Mouse (Mus musculus): ENCODE measurements at regions not wholly inside any gene's neighbourhood (a gene's known extent, or its start where the extent isn't known, plus 50 kb on each side); places are given as distances from the start of the nearest gene placed in this dataset.
A peak's percentile ranks its signal among the peaks of the same experiment; 100 is the strongest.

DNA sequence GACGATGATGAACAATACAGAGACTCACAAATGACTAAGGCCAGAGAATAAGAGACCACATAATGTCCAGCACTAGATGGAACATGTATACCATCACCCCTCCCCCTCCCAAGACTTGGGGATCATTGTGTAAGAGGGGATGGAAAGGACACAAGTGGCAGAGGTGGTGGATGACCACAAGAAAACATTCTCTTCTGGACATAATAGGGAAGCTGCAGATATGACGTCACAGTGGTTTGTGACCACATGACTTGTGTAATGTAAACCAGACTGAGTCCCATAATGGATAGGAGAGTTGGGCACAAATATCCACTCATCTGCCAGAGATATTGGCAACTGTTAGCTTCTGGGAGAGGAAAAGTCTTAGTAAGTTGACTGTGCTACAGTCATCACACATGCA lies 630.7 kb downstream of the Kcnj2 start:
- no peak for TF ChIP-seq POLR2AphosphoS2 (IDR thresholded peaks at IDR 0.05; ENCODE audit: insufficient read length, low read depth)
- TF ChIP-seq MYOD1 (IDR thresholded peaks at IDR 0.05; ENCODE audit: control insufficient read depth in 1 of 3, insufficient read length in 2 of 3, low read depth in 2 of 3), result no peak
- TF ChIP-seq CEBPB (IDR thresholded peaks at IDR 0.05; ENCODE audit: insufficient read depth, poor library complexity, severe bottlenecking), result peak; percentile 83
- TF ChIP-seq SRF (IDR thresholded peaks at IDR 0.05; ENCODE audit: control insufficient read depth, insufficient read length, low read depth), result no peak
- no peak for TF ChIP-seq TCF12 (IDR thresholded peaks at IDR 0.05; ENCODE audit: insufficient read depth, poor library complexity, severe bottlenecking)
- no peak for TF ChIP-seq REST (IDR thresholded peaks at IDR 0.05; ENCODE audit: insufficient read depth, insufficient read length)
- no peak for TF ChIP-seq POLR2A (IDR thresholded peaks at IDR 0.05; ENCODE audit: insufficient read length, low read depth)
- no peak for TF ChIP-seq MAX (IDR thresholded peaks at IDR 0.05; ENCODE audit: low read depth)
- peak; percentile 70 for TF ChIP-seq USF1 (IDR thresholded peaks at IDR 0.05; ENCODE audit: low read depth)
- no peak for TF ChIP-seq TCF3 (IDR thresholded peaks at IDR 0.05; ENCODE audit: insufficient read length, low read depth)
- no peak for TF ChIP-seq MYOG (IDR thresholded peaks at IDR 0.05; ENCODE audit: control insufficient read depth in 1 of 3, insufficient read depth in 1 of 3, insufficient read length in 2 of 3, low read depth in 2 of 3)
- TF ChIP-seq E2F4 (IDR thresholded peaks at IDR 0.05; ENCODE audit: insufficient read depth), result no peak
